Mouse (Mus musculus) myocyte (in vitro differentiated cells): ENCODE measurements around the gene Sec11a.

ENCODE experiments used
- CEBPB ChIP-seq: IDR thresholded peaks from 2 replicates; pipeline ENCODE4 v1.6.1; 2011; ENCODE audit warnings: mild to moderate bottlenecking, moderate library complexity; ENCODE audit not compliant: poor library complexity, insufficient read depth, severe bottlenecking
- E2F4 ChIP-seq: IDR thresholded peaks from one replicate; pipeline ENCODE4 v1.6.1; 2011; ENCODE audit warnings: mild to moderate bottlenecking, control low read depth, moderate library complexity; ENCODE audit not compliant: insufficient read depth
- MAX ChIP-seq: IDR thresholded peaks from one replicate; pipeline ENCODE4 v1.6.1; 2011; ENCODE audit warnings: low read depth, mild to moderate bottlenecking, control low read depth
- MYOD1 ChIP-seq, 3 experiments: IDR thresholded peaks; one replicate each; pipeline ENCODE4 v1.6.1; 2011; ENCODE audit warnings: control low read depth in 2 of 3, low read depth in 2 of 3, mild to moderate bottlenecking in 2 of 3, moderate library complexity in 1 of 3; ENCODE audit not compliant: insufficient read length in 2 of 3, control insufficient read depth in 1 of 3
- POLR2A ChIP-seq: IDR thresholded peaks from one replicate; pipeline ENCODE4 v1.6.1; 2011; ENCODE audit warnings: low read depth, mild to moderate bottlenecking, control low read depth, moderate library complexity; ENCODE audit not compliant: insufficient read length
- REST ChIP-seq: IDR thresholded peaks from one replicate; pipeline ENCODE4 v1.6.1; 2011; ENCODE audit warnings: mild to moderate bottlenecking, control low read depth, moderate library complexity; ENCODE audit not compliant: insufficient read depth, insufficient read length
- SRF ChIP-seq: IDR thresholded peaks from one replicate; pipeline ENCODE4 v1.6.1; 2011; ENCODE audit warnings: low read depth; ENCODE audit not compliant: control insufficient read depth, insufficient read length
- TCF12 ChIP-seq: IDR thresholded peaks from one replicate; pipeline ENCODE4 v1.6.1; 2011; ENCODE audit warnings: mild to moderate bottlenecking, control low read depth; ENCODE audit not compliant: poor library complexity, insufficient read depth, severe bottlenecking
- USF1 ChIP-seq: IDR thresholded peaks from one replicate; pipeline ENCODE4 v1.6.1; 2011; ENCODE audit warnings: low read depth, mild to moderate bottlenecking, control low read depth, moderate library complexity

DNA sequence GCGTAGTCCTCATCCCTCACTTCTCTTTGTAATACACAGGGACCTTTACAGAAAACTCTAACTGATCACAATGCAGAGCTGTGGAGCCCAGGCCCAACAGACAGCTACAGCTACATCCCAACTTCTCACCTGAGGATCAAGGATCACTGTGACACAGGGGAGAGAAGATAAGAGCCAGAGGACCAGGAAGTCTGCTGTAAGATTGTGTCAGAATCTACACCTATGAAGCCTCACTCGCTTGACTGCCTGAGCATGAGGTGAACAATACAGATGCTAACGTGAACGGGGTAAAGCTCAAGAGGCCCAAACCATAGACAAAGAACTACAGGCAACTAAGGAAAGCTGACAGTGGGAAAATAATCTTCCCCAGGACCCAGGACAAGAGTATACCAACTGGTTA, 7.8 kb downstream of the Sec11a start:
- no peak for TF ChIP-seq USF1
- TF ChIP-seq MYOD1 (IDR thresholded peaks at IDR 0.05; ENCODE audit: control insufficient read depth in 1 of 3, insufficient read length in 2 of 3, low read depth in 2 of 3) = no peak
- TF ChIP-seq POLR2A = no peak
- no peak for TF ChIP-seq REST
- no peak for TF ChIP-seq TCF12
- TF ChIP-seq SRF = no peak
- TF ChIP-seq E2F4 = no peak
- TF ChIP-seq CEBPB = no peak
- no peak for TF ChIP-seq MAX
